Comparison of ENCODE assay signal across 28 mouse cellular contexts in the genomic region with DNA sequence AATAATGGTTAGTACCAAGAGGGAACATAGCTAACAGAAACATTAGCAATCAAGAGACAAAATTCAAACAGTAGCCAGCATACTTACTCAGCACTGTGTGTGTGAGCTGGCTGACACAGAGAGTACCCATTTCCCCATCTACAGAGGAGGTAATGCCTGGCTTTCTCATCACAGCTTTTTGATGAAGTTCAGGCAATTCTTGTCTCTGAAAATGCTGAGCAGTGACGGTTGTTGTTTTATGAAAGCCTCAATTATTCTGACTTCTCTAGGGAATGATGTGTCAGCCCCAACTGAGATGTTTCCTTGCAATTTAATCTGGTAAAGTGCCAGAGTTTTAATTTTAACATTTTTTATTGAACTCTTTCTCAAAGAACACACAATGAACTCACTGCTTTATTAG.
DNase-seq lines count a peak whose midpoint lies in the region; ATAC-seq lines count a peak whose summit lies in the region.
"Had no signal": no experiment of that assay in that cellular context is flagged by ENCODE, and none has a peak within 500 bp of the region (broad histone marks: within the 10 kb centered on the region; RNA-seq: fewer than 3 reads in every experiment).

No protein-coding gene starts in this region.

- 73% methylated on average over 1 of the region's 1 CpGs for WGBS in forebrain, embryonic 16.5 days
- 87% methylated on average over 1 of the region's 1 CpGs for WGBS in forebrain, embryonic 13.5 days
- 63% methylated on average over 1 of the region's 1 CpGs for WGBS in hindbrain, embryonic 13.5 days

- no peaks in the 10 kb centered on the region for H3K36me3 ChIP-seq in forebrain, embryonic 16.5 days (ENCODE audit: control insufficient read depth, insufficient read depth)
- H3K36me3 ChIP-seq in forebrain, embryonic 13.5 days (ENCODE audit: poor library complexity, severe bottlenecking), result no peaks in the 10 kb centered on the region
- H3K36me3 ChIP-seq in hindbrain, embryonic 13.5 days, result no peaks in the 10 kb centered on the region
- H3K36me3 ChIP-seq: embryonic facial prominence, embryonic 12.5 days; embryonic facial prominence, embryonic 15.5 days; forebrain, embryonic 15.5 days; G1E; heart, embryonic 10.5 days; heart, embryonic 13.5 days; hindbrain, embryonic 15.5 days had no signal

- no peak overlapping the region for H3K27ac ChIP-seq in forebrain, embryonic 16.5 days (ENCODE audit: low read length)
- H3K27ac ChIP-seq in forebrain, embryonic 13.5 days, result no peak overlapping the region
- no peak overlapping the region for H3K27ac ChIP-seq in hindbrain, embryonic 13.5 days
- H3K27ac ChIP-seq: embryonic facial prominence, embryonic 12.5 days; embryonic facial prominence, embryonic 15.5 days; forebrain, embryonic 15.5 days; heart, adult 2 months; heart, embryonic 10.5 days; heart, embryonic 13.5 days; hindbrain, embryonic 15.5 days had no signal

- H3K27me3 ChIP-seq in forebrain, embryonic 16.5 days (replicated peaks; ENCODE audit: control insufficient read depth, insufficient read depth, low read length), result no peaks in the 10 kb centered on the region
- H3K27me3 ChIP-seq in forebrain, embryonic 13.5 days, result no peaks in the 10 kb centered on the region
- H3K27me3 ChIP-seq in hindbrain, embryonic 13.5 days, result no peaks in the 10 kb centered on the region
- H3K27me3 ChIP-seq: CH12.LX; embryonic facial prominence, embryonic 12.5 days; embryonic facial prominence, embryonic 15.5 days; forebrain, embryonic 15.5 days; heart, embryonic 13.5 days; hindbrain, embryonic 15.5 days; Patski had no signal

- H3K4me1 ChIP-seq in forebrain, embryonic 16.5 days (replicated peaks; ENCODE audit: control insufficient read depth, insufficient read depth, low read length), result no peaks in the 10 kb centered on the region
- H3K4me1 ChIP-seq in forebrain, embryonic 13.5 days, result no peaks in the 10 kb centered on the region
- no peaks in the 10 kb centered on the region for H3K4me1 ChIP-seq in hindbrain, embryonic 13.5 days (replicated peaks)
- H3K4me1 ChIP-seq: embryonic facial prominence, embryonic 12.5 days; embryonic facial prominence, embryonic 15.5 days; forebrain, embryonic 15.5 days; heart, embryonic 10.5 days; heart, embryonic 13.5 days; hindbrain, embryonic 15.5 days had no signal

- no peaks in the 10 kb centered on the region for H3K9me3 ChIP-seq in forebrain, embryonic 16.5 days (ENCODE audit: control insufficient read depth, low read length)
- no peaks in the 10 kb centered on the region for H3K9me3 ChIP-seq in forebrain, embryonic 13.5 days (replicated peaks)
- H3K9me3 ChIP-seq in hindbrain, embryonic 13.5 days, result no peaks in the 10 kb centered on the region
- H3K9me3 ChIP-seq: embryonic facial prominence, embryonic 12.5 days; embryonic facial prominence, embryonic 15.5 days; forebrain, embryonic 15.5 days; heart, embryonic 10.5 days; heart, embryonic 13.5 days; hindbrain, embryonic 15.5 days had no signal

- DNase-seq in right cerebral cortex, adult 18-20 months, result peak; percentile 5
- no peak for DNase-seq in right cerebral cortex, postnatal 4 days
- DNase-seq in telencephalon, adult 2 months (ENCODE audit: low read depth, low spot score), result peak; percentile 19
- DNase-seq: adrenal gland, postnatal 10 days; adrenal gland, postnatal 36 days; B cell, adult 2 months; cerebellum, adult 18-20 months; cerebellum, adult 9-11 months; cerebellum, postnatal 25 days; gastrocnemius, postnatal 10 days; gastrocnemius, postnatal 36 days; heart, adult 2 months; heart, postnatal 14 days; heart, postnatal 4 days; kidney, adult 2 months had no signal

- no peak overlapping the region for H3K9ac ChIP-seq in forebrain, embryonic 16.5 days (replicated peaks; ENCODE audit: low read depth, low read length)
- no peak overlapping the region for H3K9ac ChIP-seq in forebrain, embryonic 13.5 days
- no peak overlapping the region for H3K9ac ChIP-seq in hindbrain, embryonic 13.5 days
- H3K9ac ChIP-seq: embryonic facial prominence, embryonic 12.5 days; embryonic facial prominence, embryonic 15.5 days; forebrain, embryonic 15.5 days; heart, embryonic 13.5 days; hindbrain, embryonic 15.5 days had no signal

- no peak overlapping the region for H3K4me2 ChIP-seq in forebrain, embryonic 16.5 days (ENCODE audit: low read length)
- H3K4me2 ChIP-seq in forebrain, embryonic 13.5 days, result no peak overlapping the region
- H3K4me2 ChIP-seq in hindbrain, embryonic 13.5 days, result no peak overlapping the region
- H3K4me2 ChIP-seq: embryonic facial prominence, embryonic 12.5 days; embryonic facial prominence, embryonic 15.5 days; forebrain, embryonic 15.5 days; heart, embryonic 13.5 days; hindbrain, embryonic 15.5 days had no signal

- H3K4me3 ChIP-seq in forebrain, embryonic 16.5 days (replicated peaks; ENCODE audit: low read length), result no peak overlapping the region
- no peak overlapping the region for H3K4me3 ChIP-seq in forebrain, embryonic 13.5 days
- H3K4me3 ChIP-seq in hindbrain, embryonic 13.5 days, result no peak overlapping the region
- H3K4me3 ChIP-seq: embryonic facial prominence, embryonic 12.5 days; embryonic facial prominence, embryonic 15.5 days; forebrain, embryonic 15.5 days; heart, adult 2 months; heart, embryonic 10.5 days; heart, embryonic 13.5 days; hindbrain, embryonic 15.5 days had no signal

- ATAC-seq in forebrain, embryonic 16.5 days, result peak; percentile 47
- no peak for ATAC-seq in forebrain, embryonic 13.5 days
- no peak for ATAC-seq in hindbrain, embryonic 13.5 days (ENCODE audit: low FRiP score)
- ATAC-seq: forebrain, embryonic 15.5 days; intestine, postnatal 0 days; Patski had no signal
